Mouse (Mus musculus): ENCODE results near the gene Olfr1463.

The Olfr1463 gene

DNA sequence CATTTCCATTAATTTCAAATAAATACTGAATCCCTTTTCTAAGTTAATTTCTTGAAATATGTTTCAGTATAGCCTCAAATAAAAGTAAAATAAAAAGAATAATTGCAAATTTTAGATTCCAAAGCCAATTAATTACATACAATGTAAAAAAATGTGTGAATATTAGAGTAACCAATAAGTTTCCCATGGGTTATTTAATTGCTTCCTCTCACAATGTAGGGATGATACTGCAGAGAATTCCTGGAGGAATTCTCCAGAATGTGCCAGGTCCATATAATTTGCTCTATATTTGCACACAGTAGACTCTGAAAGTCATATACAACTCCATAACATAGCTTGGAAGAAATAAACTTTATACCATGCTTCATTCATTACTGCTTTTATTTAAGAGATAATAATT is at the start of gene Olfr1463:
Gene Olfr1463 (plus strand): TSS at position 301 of the 400 bp plus-strand sequence.
- no peak for DNase-seq (ENCODE audit: low spot score in 2 of 2)

- DNase-seq (ENCODE audit: low spot score in 2 of 2) = no peak
These were observed 45.7 kb upstream of the Olfr1463 start, which contains the start of gene Olfr1462 for GRCm38 (mm10) chr19:13185434-13185833. Gene Olfr1462, plus strand, starts transcription at chr19:13185734.

GRCm38 (mm10) chr19:13221666-13222065 is 9.5 kb upstream of the Olfr1463 start:
- no peak for DNase-seq (ENCODE audit: low spot score in 2 of 2)
